Mouse (Mus musculus): ENCODE data around the gene Mertk. TPM values are rescaled to one million over a fixed set of nuclear protein-coding genes. Genes with fewer than 3 reads are reported as not detected.

The Mertk gene
- total RNA-seq, 2 experiments from 2014 or later: 20.8 to 33.7 TPM

GRCm38 (mm10) chr2:128714724-128715241 lies 16.0 kb downstream of the Mertk start:
- DNase-seq (ENCODE audit: low spot score in 2 of 2): no peak
- intact Hi-C loops (cut with DNase I): no loop called here

GRCm38 (mm10) chr2:128715979-128716378 lies 17.2 kb downstream of the Mertk start:
- DNase-seq (ENCODE audit: low spot score in 2 of 2): no peak

GRCm38 (mm10) chr2:128719380-128719779 lies 20.6 kb downstream of the Mertk start:
- intact Hi-C loops (cut with DNase I): no loop called here
- no peak for DNase-seq (ENCODE audit: low spot score in 2 of 2)

More at GRCm38 (mm10) chr2:128715979-128716378, 17.2 kb downstream of the Mertk start:
- intact Hi-C loops (cut with DNase I): no loop called here

GRCm38 (mm10) chr2:128722106-128722710 lies 23.5 kb downstream of the Mertk start:
- intact Hi-C loops (cut with DNase I): no loop called here
- DNase-seq (ENCODE audit: low spot score in 2 of 2): no peak

GRCm38 (mm10) chr2:128726067-128726466 lies 27.3 kb downstream of the Mertk start:
- intact Hi-C loops (cut with DNase I): no loop called here
- no peak for DNase-seq (ENCODE audit: low spot score in 2 of 2)

- intact Hi-C loops (cut with DNase I): no loop called here
- no peak for DNase-seq (ENCODE audit: low spot score in 2 of 2)
Observed at GRCm38 (mm10) chr2:128726626-128727025, 27.9 kb downstream of the Mertk start.

GRCm38 (mm10) chr2:128727552-128727951 lies 28.8 kb downstream of the Mertk start:
- intact Hi-C loops (cut with DNase I): no loop called here
- no peak for DNase-seq (ENCODE audit: low spot score in 2 of 2)

GRCm38 (mm10) chr2:128728066-128728465 lies 29.3 kb downstream of the Mertk start:
- intact Hi-C loops (cut with DNase I): no loop called here
- DNase-seq (ENCODE audit: low spot score in 2 of 2): no peak

- intact Hi-C loops (cut with DNase I): no loop called here
- no peak for DNase-seq (ENCODE audit: low spot score in 2 of 2)
Observed at GRCm38 (mm10) chr2:128729141-128729540, 30.4 kb downstream of the Mertk start.

GRCm38 (mm10) chr2:128731514-128731913 lies 32.8 kb downstream of the Mertk start:
- no peak for DNase-seq (ENCODE audit: low spot score in 2 of 2)
- intact Hi-C loops (cut with DNase I): no loop called here

GRCm38 (mm10) chr2:128731951-128732350 lies 33.2 kb downstream of the Mertk start:
- intact Hi-C loops (cut with DNase I): no loop called here
- DNase-seq (ENCODE audit: low spot score in 2 of 2): no peak

GRCm38 (mm10) chr2:128735089-128735488 lies 36.3 kb downstream of the Mertk start:
- intact Hi-C loops (cut with DNase I): no loop called here
- no peak for DNase-seq (ENCODE audit: low spot score in 2 of 2)

- DNase-seq (ENCODE audit: low spot score in 2 of 2): no peak
- intact Hi-C loops (cut with DNase I): no loop called here
Observed at GRCm38 (mm10) chr2:128737051-128737450, 38.3 kb downstream of the Mertk start.

GRCm38 (mm10) chr2:128737796-128738195 lies 39.0 kb downstream of the Mertk start:
- intact Hi-C loops (cut with DNase I): loop anchor here (2.0 kb wide), 1 partner anchor 39 kb away; the partner anchor contains the start of gene Mertk
- DNase-seq (ENCODE audit: low spot score in 2 of 2): no peak

GRCm38 (mm10) chr2:128738725-128739258 lies 40.0 kb downstream of the Mertk start:
- DNase-seq (ENCODE audit: low spot score in 2 of 2): peak; percentile 61 to 67
- intact Hi-C loops (cut with DNase I): loop anchor here (2.0 kb wide), 1 partner anchor 40 kb away; the partner anchor contains the start of gene Mertk

GRCm38 (mm10) chr2:128745879-128746620 lies 47.3 kb downstream of the Mertk start:
- peak; percentile 16 to 49 for DNase-seq (ENCODE audit: low spot score in 2 of 2)
- intact Hi-C loops (cut with DNase I): no loop called here

GRCm38 (mm10) chr2:128746621-128747151 lies 47.9 kb downstream of the Mertk start:
- intact Hi-C loops (cut with DNase I): no loop called here
- peak; percentile 18 to 70 for DNase-seq (ENCODE audit: low spot score in 2 of 2)

GRCm38 (mm10) chr2:128747433-128748028 lies 48.8 kb downstream of the Mertk start:
- intact Hi-C loops (cut with DNase I): no loop called here

GRCm38 (mm10) chr2:128748171-128748570 lies 49.4 kb downstream of the Mertk start:
- intact Hi-C loops (cut with DNase I): no loop called here
- DNase-seq (ENCODE audit: low spot score in 2 of 2): no peak

More at GRCm38 (mm10) chr2:128747433-128748028, 48.8 kb downstream of the Mertk start:
- peak; percentile 20 to 64 for DNase-seq (ENCODE audit: low spot score in 2 of 2)

- no peak for DNase-seq (ENCODE audit: low spot score in 2 of 2)
- intact Hi-C loops (cut with DNase I): no loop called here
Observed at GRCm38 (mm10) chr2:128751030-128751429, 52.3 kb downstream of the Mertk start.
